Mouse (Mus musculus): Measurements from ENCODE around the gene Rbm26.

DNA sequence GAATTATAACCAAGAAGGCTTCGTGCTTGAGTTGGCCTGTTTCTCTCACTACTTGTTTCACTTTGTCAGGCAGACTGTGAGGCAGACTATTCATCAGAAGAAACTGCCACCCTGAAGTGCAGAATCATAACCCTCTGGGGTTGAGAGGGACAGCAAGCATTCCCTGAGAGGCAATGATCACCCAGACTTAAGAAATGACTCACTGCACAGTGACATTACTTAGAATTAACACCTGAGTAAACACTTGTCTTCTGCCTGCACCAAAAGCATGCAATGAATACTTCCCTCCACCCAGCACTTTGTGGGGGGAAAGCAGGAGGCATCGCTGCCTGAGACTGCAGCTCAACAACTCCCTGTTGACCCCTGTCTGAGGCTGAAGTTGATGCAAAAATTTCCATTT lies 115.9 kb downstream of the Rbm26 start:
- TF ChIP-seq CTCF (IDR thresholded peaks at IDR 0.05; ENCODE audit: borderline replicate concordance, control insufficient read depth, extremely low read depth, insufficient read depth, low read length, poor library complexity) (no peak), POLR2A (IDR thresholded peaks at IDR 0.05; ENCODE audit: control insufficient read depth, extremely low read depth, insufficient read depth, low read length, poor library complexity) (no peak)
